Mouse (Mus musculus): Measurements from ENCODE around the gene Secisbp2l. TPM values are rescaled to one million over a fixed set of nuclear protein-coding genes. Genes with fewer than 3 reads are reported as not detected.

The Secisbp2l gene
- total RNA-seq, 2 experiments from 2014 or later = 42.5 to 50.8 TPM

- no peak for DNase-seq (ENCODE audit: low spot score in 2 of 2)
Observed at GRCm38 (mm10) chr2:125723086-125723407, 59.6 kb downstream of the Secisbp2l start.

- DNase-seq (ENCODE audit: low spot score in 2 of 2) = no peak
Observed at GRCm38 (mm10) chr2:125716599-125716998, 66.1 kb downstream of the Secisbp2l start.

- no peak for DNase-seq (ENCODE audit: low spot score in 2 of 2)
Observed at GRCm38 (mm10) chr2:125706510-125706921, 76.2 kb downstream of the Secisbp2l start.

GRCm38 (mm10) chr2:125704907-125705631 is 77.6 kb downstream of the Secisbp2l start:
- DNase-seq (ENCODE audit: low spot score in 2 of 2) = no peak

GRCm38 (mm10) chr2:125702851-125703250 is 79.8 kb downstream of the Secisbp2l start:
- no peak for DNase-seq (ENCODE audit: low spot score in 2 of 2)

GRCm38 (mm10) chr2:125701606-125702005 is 81.1 kb downstream of the Secisbp2l start:
- no peak for DNase-seq (ENCODE audit: low spot score in 2 of 2)

GRCm38 (mm10) chr2:125696219-125696618 is 86.5 kb downstream of the Secisbp2l start:
- peak in 1 of 2 experiments; percentile 28 for DNase-seq (ENCODE audit: low spot score in 2 of 2)

DNA sequence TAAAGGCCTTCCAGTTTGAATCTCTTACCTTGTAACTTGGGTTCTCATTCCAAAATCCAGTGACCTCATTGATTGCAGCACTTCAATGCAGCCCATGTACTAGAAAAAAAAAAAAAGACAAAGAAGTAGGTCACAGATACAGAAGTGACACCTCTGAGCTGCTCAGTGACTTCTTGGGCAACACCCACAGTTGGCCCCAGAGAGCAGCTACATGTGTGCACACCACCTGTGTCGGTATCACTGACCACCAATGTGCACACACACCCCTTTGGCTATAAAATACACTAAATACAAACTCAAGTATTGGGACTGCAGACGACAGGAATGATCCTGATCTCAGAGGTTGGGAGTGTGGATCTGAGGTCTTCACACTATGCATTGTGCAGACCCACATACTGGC is 87.9 kb downstream of the Secisbp2l start:
- no peak for DNase-seq (ENCODE audit: low spot score in 2 of 2)

DNA sequence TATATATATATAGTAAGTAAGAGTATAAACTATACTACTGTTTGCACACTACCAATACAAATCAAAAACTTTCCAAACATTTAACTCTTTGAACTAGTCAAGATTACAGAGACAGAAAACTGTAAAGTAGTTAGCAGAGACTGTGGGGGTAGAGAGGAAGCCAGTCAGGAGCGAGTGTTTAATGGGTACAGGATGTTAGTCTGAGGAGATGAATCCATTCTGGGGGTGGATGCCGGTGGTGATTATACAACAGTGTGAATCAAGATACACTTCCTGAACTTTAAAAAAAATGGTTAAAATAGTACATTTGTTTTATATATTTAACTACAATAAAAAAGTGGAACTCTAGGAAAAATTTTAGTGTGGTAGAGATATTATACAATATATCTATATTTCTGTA is 90.7 kb downstream of the Secisbp2l start:
- DNase-seq (ENCODE audit: low spot score in 2 of 2) = no peak

Other genes with a start within 250 kb of the Secisbp2l start
- 1 to 10 TPM; 3.5 to 4.4 TPM for gene Cep152, start 157.8 kb downstream of the Secisbp2l start, total RNA-seq (2021)
- gene Eid1, start 109.8 kb downstream of the Secisbp2l start, total RNA-seq (2021) = 100 to 1,000 TPM; 115 TPM
- gene Shc4, start 58.7 kb downstream of the Secisbp2l start, total RNA-seq (2021) = 1 to 10 TPM; 3.9 to 4.1 TPM
- 10 to 100 TPM; 15.9 to 16.7 TPM for gene Galk2, start 76.2 kb upstream of the Secisbp2l start, total RNA-seq (2021)
- 100 to 1,000 TPM; 109 to 117 TPM for gene Cops2, start 76.3 kb upstream of the Secisbp2l start, total RNA-seq (2021)

All from gastrocnemius, postnatal 4 days (tissue).